Mouse (Mus musculus) hindbrain, embryonic 16.5 days (tissue): ENCODE data around the gene Sept6. TPM values are rescaled to one million over a fixed set of nuclear protein-coding genes. Genes with fewer than 3 reads are reported as not detected.

Source experiments
- ATAC-seq: fragments of 200-750 bp; cut with Nextera tagmentation; 2 replicates; pipeline ENCODE4 v1.8.0; 2017; ENCODE audit warnings: moderate TSS enrichment, moderate library complexity
- H3K27ac ChIP-seq: fragments of 300-500 bp; sonication (generic); 2 replicates; pipeline ENCODE4 v1.5.1; 2014; ENCODE audit warnings: low read depth, mild to moderate bottlenecking, control low read depth, low read length, moderate library complexity
- H3K27me3 ChIP-seq: fragments of 300-500 bp; sonication (generic); replicated peaks from 2 replicates; pipeline ENCODE4 v1.6.1; 2014; ENCODE audit warnings: low read length; ENCODE audit not compliant: control insufficient read depth, insufficient read depth
- H3K36me3 ChIP-seq: fragments of 300-500 bp; sonication (generic); 2 replicates; pipeline ENCODE4 v1.6.1; 2014; ENCODE audit warnings: mild to moderate bottlenecking, low read length, moderate library complexity, mixed read lengths; ENCODE audit not compliant: control insufficient read depth, insufficient read depth
- H3K4me1 ChIP-seq: fragments of 300-500 bp; sonication (generic); 2 replicates; pipeline ENCODE4 v1.6.1; 2014; ENCODE audit warnings: low read depth, low read length; ENCODE audit not compliant: control insufficient read depth, insufficient read depth
- H3K4me2 ChIP-seq: fragments of 300-500 bp; sonication (generic); 2 replicates; pipeline ENCODE4 v1.6.1; 2014; ENCODE audit warnings: mild to moderate bottlenecking, low read length, control low read depth, moderate library complexity
- H3K4me3 ChIP-seq: fragments of 300-500 bp; sonication (generic); 2 replicates; pipeline ENCODE4 v1.5.1; 2014; ENCODE audit warnings: mild to moderate bottlenecking, low read length, control low read depth, moderate library complexity
- H3K9ac ChIP-seq: fragments of 300-500 bp; sonication (generic); 2 replicates; pipeline ENCODE4 v1.6.1; 2014; ENCODE audit warnings: low read depth, mild to moderate bottlenecking, control low read depth, low read length, moderate library complexity
- H3K9me3 ChIP-seq: fragments of 300-500 bp; sonication (generic); 2 replicates; pipeline ENCODE4 v1.6.1; 2014; ENCODE audit warnings: mild to moderate bottlenecking, low read length, moderate library complexity; ENCODE audit not compliant: control insufficient read depth
- WGBS: fragments of 180-500 bp; shearing (Covaris S2); extraction: QIAGEN DNeasy Blood & Tissue Kit; methylation state at CpG from one replicate; pipeline ENCODE4 v1.1.7; 2014; 5-methylcytosine and 5-hydroxymethylcytosine counted together
- polyA plus RNA-seq: library from polyadenylated mRNA; unstranded; fragments of >200 nt; fragmentation: Nextera tagmentation; extraction: Ambion mirVana; gene quantifications from 2 replicates; pipeline ENCODE4 v1.2.1, GENCODE M21; 2015

Sept6 gene
- polyA plus RNA-seq, 1 experiment from 2014 or later, result 78.0 TPM

DNA sequence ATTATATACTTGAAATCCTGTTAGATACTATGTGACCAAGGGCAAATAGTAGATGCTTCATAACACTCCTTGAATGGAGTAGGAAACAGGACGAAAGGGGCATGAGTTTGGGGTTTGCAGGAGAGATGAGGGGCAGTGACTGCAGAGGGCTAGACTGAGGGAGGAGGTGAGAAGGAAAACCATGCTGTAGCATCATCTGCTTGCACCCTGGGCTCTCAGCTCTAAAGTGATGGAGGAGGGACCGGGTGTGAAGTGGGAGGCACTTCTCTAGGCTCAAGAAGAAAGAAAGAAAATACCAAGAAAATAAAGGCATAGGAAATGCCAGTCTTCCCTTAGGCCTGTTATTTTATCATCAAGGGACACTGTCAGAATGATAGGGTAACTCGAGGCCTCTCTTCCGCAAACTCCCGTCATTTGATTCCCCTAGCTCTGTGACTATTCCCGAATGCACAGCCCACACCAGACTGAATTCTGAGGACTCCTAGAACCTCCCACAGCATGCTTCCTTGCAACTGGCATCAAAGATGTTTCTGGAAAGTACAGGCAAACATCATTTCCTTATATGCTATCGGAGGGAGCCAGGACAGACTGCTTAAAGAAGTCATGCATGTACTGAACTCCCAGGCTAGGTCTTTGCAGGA lies 56.1 kb downstream of the Sept6 start:
- H3K9me3 ChIP-seq, result no peaks in the 10 kb centered on the region
- no peaks in the 10 kb centered on the region for H3K4me1 ChIP-seq
- H3K27me3 ChIP-seq, result no peaks in the 10 kb centered on the region
- no peaks in the 10 kb centered on the region for H3K36me3 ChIP-seq
- H3K4me3 ChIP-seq, result no peak overlapping the region
- 70% methylated on average over 7 of the region's 7 CpGs for WGBS
- H3K27ac ChIP-seq, result no peak overlapping the region
- no peak overlapping the region for H3K9ac ChIP-seq
- no peak overlapping the region for H3K4me2 ChIP-seq
- ATAC-seq, result no peak

DNA sequence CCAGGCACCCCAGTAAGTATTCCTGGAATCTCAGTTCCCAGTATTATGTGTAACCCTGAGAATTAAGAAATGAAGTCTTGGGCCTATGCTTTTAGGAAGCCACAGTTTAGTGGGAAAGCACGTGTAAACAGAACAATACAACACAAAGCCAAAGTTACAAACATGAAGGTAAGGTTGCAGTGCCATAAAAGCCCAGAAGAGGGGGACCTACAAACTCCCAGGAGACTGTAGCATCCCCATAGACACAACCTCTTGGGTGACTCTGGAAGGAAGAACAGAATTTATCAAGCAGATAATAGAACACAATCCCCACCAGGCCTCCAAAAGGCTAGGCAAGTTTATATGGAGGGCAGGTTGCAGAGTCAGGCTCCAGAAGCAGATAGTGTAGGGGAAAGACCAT lies 61.0 kb downstream of the Sept6 start:
- no peak for ATAC-seq
- H3K9me3 ChIP-seq, result no peaks in the 10 kb centered on the region
- no peak overlapping the region for H3K4me3 ChIP-seq
- 75% methylated on average over 1 of the region's 1 CpGs for WGBS
- H3K4me2 ChIP-seq, result no peak overlapping the region
- H3K27me3 ChIP-seq, result no peaks in the 10 kb centered on the region
- no peak overlapping the region for H3K9ac ChIP-seq
- no peaks in the 10 kb centered on the region for H3K4me1 ChIP-seq
- H3K27ac ChIP-seq, result no peak overlapping the region
- no peaks in the 10 kb centered on the region for H3K36me3 ChIP-seq

DNA sequence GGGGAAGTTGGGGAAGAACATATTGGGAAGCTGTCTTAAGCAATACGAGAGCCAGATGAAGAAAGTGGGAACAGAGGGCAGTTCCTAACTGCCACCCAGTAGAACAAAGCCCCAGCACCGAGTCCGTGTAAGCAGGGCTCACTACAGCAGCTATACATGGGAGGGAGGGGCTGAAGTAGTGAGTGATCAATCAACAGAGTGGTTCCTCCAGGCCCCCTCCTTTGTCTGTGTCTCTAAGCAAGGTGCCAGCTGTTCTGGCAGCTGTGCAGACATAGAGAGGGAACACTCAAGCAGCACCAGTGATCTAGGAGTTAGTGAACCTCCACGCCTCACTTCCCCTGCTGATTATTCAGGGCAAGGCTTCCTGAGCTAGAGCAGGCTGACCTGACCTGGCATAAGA lies 61.9 kb downstream of the Sept6 start:
- ATAC-seq, result no peak; the same call in 1 of the 2 replicates
- H3K27me3 ChIP-seq, result no peaks in the 10 kb centered on the region
- WGBS, result 65% methylated on average over 4 of the region's 4 CpGs

DNA sequence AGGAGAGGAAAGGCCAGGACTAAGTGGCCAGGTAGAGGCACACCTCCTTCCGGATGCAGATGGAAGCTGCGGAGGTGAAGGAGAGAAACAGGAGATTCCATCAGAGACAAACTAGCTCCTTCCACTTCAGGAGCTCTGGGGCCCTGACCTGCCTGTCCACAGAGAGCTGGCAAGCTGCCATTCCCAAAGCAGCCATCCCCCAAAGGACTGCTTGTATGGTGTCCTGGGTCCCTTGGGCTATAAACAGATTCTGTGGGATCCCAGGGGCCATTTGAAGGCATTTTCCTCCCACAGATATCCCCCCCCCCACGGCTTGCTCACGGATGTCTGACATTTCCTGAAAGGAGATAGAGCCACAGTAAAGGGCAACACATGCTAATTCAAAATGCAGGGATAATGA lies 62.8 kb downstream of the Sept6 start:
- H3K9me3 ChIP-seq, result no peaks in the 10 kb centered on the region
- H3K4me1 ChIP-seq, result no peaks in the 10 kb centered on the region
- no peaks in the 10 kb centered on the region for H3K27me3 ChIP-seq
- no peaks in the 10 kb centered on the region for H3K36me3 ChIP-seq
- H3K9ac ChIP-seq, result no peak overlapping the region
- no peak overlapping the region for H3K4me3 ChIP-seq
- 69% methylated on average over 4 of the region's 4 CpGs for WGBS
- H3K4me2 ChIP-seq, result no peak overlapping the region
- ATAC-seq, result no peak
- H3K27ac ChIP-seq, result no peak overlapping the region

More for the DNA sequence above, 61.9 kb downstream of the Sept6 start:
- no peak overlapping the region for H3K9ac ChIP-seq
- H3K36me3 ChIP-seq, result no peaks in the 10 kb centered on the region
- H3K4me2 ChIP-seq, result no peak overlapping the region
- no peak overlapping the region for H3K27ac ChIP-seq
- H3K4me3 ChIP-seq, result no peak overlapping the region
- no peaks in the 10 kb centered on the region for H3K4me1 ChIP-seq
- H3K9me3 ChIP-seq, result no peaks in the 10 kb centered on the region

DNA sequence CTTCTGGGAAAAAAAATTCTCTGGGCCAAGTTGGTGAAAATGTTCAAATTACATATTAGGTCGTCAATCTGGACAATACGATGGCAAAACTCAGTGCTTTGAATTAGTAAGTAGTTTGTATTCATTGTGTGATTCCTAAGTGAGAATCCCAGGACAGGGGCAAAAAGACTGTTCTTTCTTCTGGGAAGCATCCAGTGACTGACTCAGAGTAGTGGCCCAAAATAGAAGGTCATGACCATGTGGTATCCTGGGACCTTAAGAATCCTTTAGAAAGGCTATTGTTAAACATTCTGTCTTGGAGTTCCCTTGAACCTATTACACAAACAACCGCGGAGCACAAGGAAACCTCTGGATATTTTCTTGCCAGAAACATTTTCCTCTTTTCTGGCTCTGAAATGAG lies 70.2 kb downstream of the Sept6 start:
- H3K36me3 ChIP-seq, result no peaks in the 10 kb centered on the region
- H3K4me1 ChIP-seq, result no peaks in the 10 kb centered on the region
- no peaks in the 10 kb centered on the region for H3K9me3 ChIP-seq
- H3K27ac ChIP-seq, result no peak overlapping the region
- H3K4me3 ChIP-seq, result no peak overlapping the region
- ATAC-seq, result no peak
- H3K9ac ChIP-seq, result no peak overlapping the region
- no peaks in the 10 kb centered on the region for H3K27me3 ChIP-seq
- no peak overlapping the region for H3K4me2 ChIP-seq
- 86% methylated on average over 4 of the region's 4 CpGs for WGBS

DNA sequence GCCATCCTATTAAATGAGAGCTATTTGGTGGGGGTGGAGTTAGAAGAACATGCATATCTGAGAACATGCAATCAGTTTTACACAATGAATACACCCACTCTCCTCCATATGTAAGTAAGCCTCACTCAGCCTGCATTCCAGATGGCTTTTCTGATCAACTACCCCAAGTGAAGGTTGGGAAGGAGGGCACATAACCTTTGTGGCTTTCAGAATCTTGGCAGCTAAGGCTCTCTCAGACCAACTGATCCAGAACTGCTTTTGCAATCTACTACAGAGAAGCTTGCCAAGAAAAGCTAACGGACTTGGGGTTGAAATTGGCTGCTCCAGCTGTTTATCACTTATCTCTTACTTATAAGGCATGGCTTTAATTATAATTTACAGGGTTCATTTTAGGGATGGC lies 73.8 kb downstream of the Sept6 start:
- Histone ChIP-seq H3K4me3 (no peak overlapping the region), H3K4me2 (no peak overlapping the region), H3K4me1 (no peaks in the 10 kb centered on the region), H3K27ac (no peak overlapping the region), H3K9me3 (no peaks in the 10 kb centered on the region), H3K27me3 (no peaks in the 10 kb centered on the region), H3K36me3 (no peaks in the 10 kb centered on the region), H3K9ac (no peak overlapping the region)
- WGBS, result 91% methylated on average over 1 of the region's 1 CpGs
- no peak for ATAC-seq

DNA sequence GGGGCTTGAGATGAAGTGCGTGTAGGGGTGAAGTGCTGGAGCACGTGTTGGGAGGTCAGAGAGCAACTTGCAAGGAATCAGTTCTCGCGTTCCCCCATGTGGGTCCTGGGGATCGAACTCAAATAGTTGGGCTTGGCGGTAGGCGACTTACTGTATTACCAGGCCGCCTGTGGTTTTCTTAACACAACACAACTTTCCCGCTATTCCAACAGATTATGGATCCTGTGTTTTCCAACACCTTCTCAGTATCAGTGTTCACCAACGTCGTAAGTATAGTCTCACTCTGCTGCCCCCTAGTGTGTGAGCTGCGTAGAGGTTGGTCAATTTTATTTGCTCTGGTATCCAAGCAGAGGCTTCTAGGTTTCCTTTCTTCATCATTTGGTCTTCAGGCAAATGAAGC lies 80.3 kb downstream of the Sept6 start:
- H3K36me3 ChIP-seq, result no peaks in the 10 kb centered on the region
- ATAC-seq, result no peak

DNA sequence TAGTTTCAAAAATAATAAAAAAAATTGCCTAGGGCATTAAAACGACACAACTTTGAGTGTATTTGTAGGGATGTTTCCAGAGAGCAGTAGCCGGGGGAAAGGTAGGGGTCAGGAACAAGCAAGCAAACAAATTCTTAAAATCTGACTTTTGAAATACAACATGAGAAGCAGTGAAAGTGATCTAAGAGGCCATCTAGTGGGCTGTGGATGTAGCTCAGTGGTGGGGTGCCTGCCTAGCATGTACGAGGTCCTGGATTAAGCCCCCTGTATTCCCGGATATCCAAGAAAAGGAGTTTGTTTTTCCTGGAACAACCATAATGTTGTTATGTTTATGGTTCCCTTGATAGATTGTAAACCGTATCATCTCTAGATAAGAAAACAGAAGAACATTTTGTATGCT lies 85.1 kb downstream of the Sept6 start:
- Histone ChIP-seq H3K36me3 (no peaks in the 10 kb centered on the region), H3K27me3 (no peaks in the 10 kb centered on the region), H3K9ac (no peak overlapping the region), H3K27ac (no peak overlapping the region), H3K4me1 (no peaks in the 10 kb centered on the region), H3K9me3 (no peaks in the 10 kb centered on the region), H3K4me2 (no peak overlapping the region), H3K4me3 (no peak overlapping the region)
- 35% methylated on average over 5 of the region's 5 CpGs for WGBS
- ATAC-seq, result no peak

More for the DNA sequence above, 80.3 kb downstream of the Sept6 start:
- no peaks in the 10 kb centered on the region for H3K27me3 ChIP-seq
- no peaks in the 10 kb centered on the region for H3K9me3 ChIP-seq
- no peak overlapping the region for H3K27ac ChIP-seq
- H3K4me3 ChIP-seq, result no peak overlapping the region
- H3K4me2 ChIP-seq, result no peak overlapping the region
- H3K4me1 ChIP-seq, result no peaks in the 10 kb centered on the region
- no peak overlapping the region for H3K9ac ChIP-seq
- 44% methylated on average over 12 of the region's 12 CpGs for WGBS

DNA sequence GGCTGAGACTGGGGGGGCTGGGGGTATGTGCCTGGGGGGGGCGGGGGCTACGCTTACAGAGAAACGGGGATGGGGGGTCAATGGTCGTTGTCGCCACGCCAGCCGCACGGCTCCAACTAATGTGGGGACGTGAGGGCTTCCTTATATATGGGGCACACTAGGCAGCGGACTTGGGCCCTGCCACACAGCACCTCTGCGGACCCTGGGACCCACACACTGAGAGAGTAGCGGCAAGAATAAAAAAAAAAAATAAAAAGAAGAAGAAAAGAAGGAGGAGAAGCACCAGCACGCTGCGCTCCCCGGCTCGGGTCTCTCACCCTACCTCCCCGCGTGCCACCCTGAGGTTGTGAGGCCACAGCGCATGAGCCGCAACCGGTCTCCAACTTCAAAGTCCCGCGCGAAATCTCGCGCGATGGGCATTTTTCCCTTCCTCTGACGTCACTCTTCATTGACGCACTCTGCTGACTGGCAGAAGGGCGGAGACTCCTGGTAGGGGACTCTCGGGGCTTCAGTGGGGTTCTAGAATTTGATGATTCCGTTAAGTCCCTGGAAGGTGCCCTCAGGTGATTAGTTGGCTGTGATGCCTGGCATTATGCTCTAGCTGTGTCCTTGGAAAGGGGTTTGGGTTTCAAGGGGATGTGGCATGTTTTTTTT lies 88.4 kb downstream of the Sept6 start:
- peak overlapping the region; percentile 70 for H3K9ac ChIP-seq
- peak; percentile 94 for ATAC-seq
- H3K27ac ChIP-seq, result peak overlapping the region; percentile 81
- H3K36me3 ChIP-seq, result no peaks in the 10 kb centered on the region
- peak overlapping the region; percentile 57 for H3K4me3 ChIP-seq
- H3K27me3 ChIP-seq, result no peaks in the 10 kb centered on the region
- no peaks in the 10 kb centered on the region; the same call in 1 of the 2 replicates for H3K4me1 ChIP-seq
- peak overlapping the region; percentile 54 for H3K4me2 ChIP-seq
- WGBS, result 22% methylated on average over 31 of the region's 32 CpGs
- no peaks in the 10 kb centered on the region for H3K9me3 ChIP-seq
